Mouse (Mus musculus) myocyte (in vitro differentiated cells): Measurements from ENCODE around the gene Eps8.

ENCODE experiments used
- CEBPB ChIP-seq: IDR thresholded peaks from 2 replicates; pipeline ENCODE4 v1.6.1; 2011; ENCODE audit warnings: mild to moderate bottlenecking, moderate library complexity; ENCODE audit not compliant: poor library complexity, insufficient read depth, severe bottlenecking
- E2F4 ChIP-seq: IDR thresholded peaks from one replicate; pipeline ENCODE4 v1.6.1; 2011; ENCODE audit warnings: mild to moderate bottlenecking, control low read depth, moderate library complexity; ENCODE audit not compliant: insufficient read depth
- MAX ChIP-seq: IDR thresholded peaks from one replicate; pipeline ENCODE4 v1.6.1; 2011; ENCODE audit warnings: low read depth, mild to moderate bottlenecking, control low read depth
- MYOD1 ChIP-seq, 3 experiments: IDR thresholded peaks; one replicate each; pipeline ENCODE4 v1.6.1; 2011; ENCODE audit warnings: control low read depth in 2 of 3, low read depth in 2 of 3, mild to moderate bottlenecking in 2 of 3, moderate library complexity in 1 of 3; ENCODE audit not compliant: insufficient read length in 2 of 3, control insufficient read depth in 1 of 3
- MYOG ChIP-seq, 3 experiments: IDR thresholded peaks; one replicate each; pipeline ENCODE4 v1.6.1; 2011; ENCODE audit warnings: control low read depth in 2 of 3, low read depth in 2 of 3, mild to moderate bottlenecking in 2 of 3; ENCODE audit not compliant: insufficient read length in 2 of 3, control insufficient read depth in 1 of 3, insufficient read depth in 1 of 3
- POLR2A ChIP-seq: IDR thresholded peaks from one replicate; pipeline ENCODE4 v1.6.1; 2011; ENCODE audit warnings: low read depth, mild to moderate bottlenecking, control low read depth, moderate library complexity; ENCODE audit not compliant: insufficient read length
- POLR2AphosphoS2 ChIP-seq: IDR thresholded peaks from one replicate; pipeline ENCODE4 v1.6.1; 2011; ENCODE audit warnings: low read depth, control low read depth; ENCODE audit not compliant: insufficient read length
- TCF12 ChIP-seq: IDR thresholded peaks from one replicate; pipeline ENCODE4 v1.6.1; 2011; ENCODE audit warnings: mild to moderate bottlenecking, control low read depth; ENCODE audit not compliant: poor library complexity, insufficient read depth, severe bottlenecking
- TCF3 ChIP-seq: IDR thresholded peaks from one replicate; pipeline ENCODE4 v1.6.1; 2011; ENCODE audit warnings: low read depth, control low read depth; ENCODE audit not compliant: insufficient read length
- USF1 ChIP-seq: IDR thresholded peaks from one replicate; pipeline ENCODE4 v1.6.1; 2011; ENCODE audit warnings: low read depth, mild to moderate bottlenecking, control low read depth, moderate library complexity

- TF ChIP-seq POLR2A (no peak), MYOG (IDR thresholded peaks at IDR 0.05; ENCODE audit: control insufficient read depth in 1 of 3, insufficient read depth in 1 of 3, insufficient read length in 2 of 3, low read depth in 2 of 3) (no peak), POLR2AphosphoS2 (no peak), MYOD1 (IDR thresholded peaks at IDR 0.05; ENCODE audit: control insufficient read depth in 1 of 3, insufficient read length in 2 of 3, low read depth in 2 of 3) (no peak), CEBPB (no peak), TCF12 (no peak), USF1 (no peak), MAX (no peak), TCF3 (no peak), E2F4 (no peak)
Measured at GRCm38 (mm10) chr6:137482891-137483290, 171.8 kb downstream of the Eps8 start.
